ENCODE assay signal across 9 mouse cellular contexts in the genomic region with DNA sequence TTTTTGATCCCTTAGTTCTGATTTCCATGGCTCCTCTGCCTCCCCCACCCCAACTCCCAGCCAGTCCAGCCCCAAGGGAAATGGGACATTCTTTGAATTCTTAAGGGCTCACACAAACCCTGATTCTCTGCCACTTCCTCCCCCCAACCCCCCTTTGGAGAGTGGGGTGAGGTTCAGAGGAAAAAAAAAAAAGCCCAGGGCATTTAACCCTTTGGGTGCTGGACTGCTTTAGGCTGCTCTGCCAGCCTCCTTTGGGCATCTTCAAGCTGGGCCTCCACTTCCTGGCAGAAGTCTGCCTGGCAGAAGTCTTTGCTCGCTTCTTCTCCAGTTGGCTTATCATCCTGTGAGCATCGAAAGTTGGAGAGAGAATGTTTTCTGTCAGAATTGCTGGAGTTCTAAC. TPM values are rescaled to one million over a fixed set of nuclear protein-coding genes. Genes with fewer than 3 reads are reported as not detected.
DNase-seq lines count a peak whose midpoint lies in the region; ATAC-seq lines count a peak whose summit lies in the region.
"Had no signal": no experiment of that assay in that cellular context is flagged by ENCODE, and none has a peak within 500 bp of the region (broad histone marks: within the 10 kb centered on the region; RNA-seq: fewer than 3 reads in every experiment).

No protein-coding gene starts in this region.

- no peaks in the 10 kb centered on the region for H3K9me3 ChIP-seq in hindbrain, embryonic 10.5 days
- no peaks in the 10 kb centered on the region for H3K9me3 ChIP-seq in limb, embryonic 15.5 days
- H3K9me3 ChIP-seq in stomach, embryonic 16.5 days (replicated peaks; ENCODE audit: control insufficient read depth, low read length) = no peaks in the 10 kb centered on the region
- H3K9me3 ChIP-seq: liver, embryonic 15.5 days had no signal

- H3K4me2 ChIP-seq in limb, embryonic 15.5 days = no peak overlapping the region
- no peak overlapping the region for H3K4me2 ChIP-seq in stomach, embryonic 16.5 days (ENCODE audit: low read depth, low read length)
- H3K4me2 ChIP-seq: liver, embryonic 15.5 days had no signal

- H3K36me3 ChIP-seq in hindbrain, embryonic 10.5 days = peaks cover 33% of the 10 kb centered on the region
- H3K36me3 ChIP-seq in limb, embryonic 15.5 days = peaks cover 35% of the 10 kb centered on the region
- H3K36me3 ChIP-seq in stomach, embryonic 16.5 days (ENCODE audit: control insufficient read depth, insufficient read depth, low read length) = no peaks in the 10 kb centered on the region

- no peak for ATAC-seq in limb, embryonic 15.5 days (ENCODE audit: insufficient number of reproducible peaks, low FRiP score, low TSS enrichment, low read depth)
- ATAC-seq in stomach, embryonic 16.5 days (ENCODE audit: insufficient read depth, low FRiP score) = no peak
- ATAC-seq in megakaryocyte, adult 5-6 weeks (ENCODE audit: poor library complexity, severe bottlenecking) = no peak

- DNase-seq in gastrocnemius, adult 18-20 months (ENCODE audit: low spot score) = peak; percentile 61
- DNase-seq in gastrocnemius, postnatal 25 days = no peak
- DNase-seq in embryo, embryonic 10 days (ENCODE audit: low spot score) = peak; percentile 68
- DNase-seq in hindbrain, embryonic 10.5 days (ENCODE audit: low spot score) = no peak
- DNase-seq in layer of hippocampus, adult 11-12 months (ENCODE audit: low spot score) = no peak

- no peak overlapping the region for H3K9ac ChIP-seq in limb, embryonic 15.5 days
- H3K9ac ChIP-seq in stomach, embryonic 16.5 days (ENCODE audit: low read length) = peak overlapping the region; percentile 37; the same call in 1 of the 2 replicates
- H3K9ac ChIP-seq: liver, embryonic 15.5 days had no signal

- 71% methylated on average over 2 of the region's 2 CpGs for WGBS in hindbrain, embryonic 10.5 days
- whole genome bisulfite sequencing in limb, embryonic 15.5 days = 54% methylated on average over 2 of the region's 2 CpGs
- WGBS in stomach, embryonic 16.5 days = 49% methylated on average over 2 of the region's 2 CpGs

- peak overlapping the region; percentile 14 for H3K4me3 ChIP-seq in hindbrain, embryonic 10.5 days
- no peak overlapping the region for H3K4me3 ChIP-seq in limb, embryonic 15.5 days
- no peak overlapping the region for H3K4me3 ChIP-seq in stomach, embryonic 16.5 days (replicated peaks; ENCODE audit: low read length)
- H3K4me3 ChIP-seq: liver, embryonic 15.5 days had no signal

- H3K27me3 ChIP-seq in hindbrain, embryonic 10.5 days (ENCODE audit: insufficient read depth, poor library complexity, severe bottlenecking) = no peaks in the 10 kb centered on the region
- no peaks in the 10 kb centered on the region for H3K27me3 ChIP-seq in limb, embryonic 15.5 days
- H3K27me3 ChIP-seq in stomach, embryonic 16.5 days (ENCODE audit: control insufficient read depth, insufficient read depth, low read length) = no peaks in the 10 kb centered on the region
- H3K27me3 ChIP-seq: liver, embryonic 15.5 days had no signal

- peak overlapping the region; percentile 63 for H3K27ac ChIP-seq in hindbrain, embryonic 10.5 days
- H3K27ac ChIP-seq in limb, embryonic 15.5 days = peak overlapping the region; percentile 0; the same call in 1 of the 2 replicates
- H3K27ac ChIP-seq in stomach, embryonic 16.5 days (ENCODE audit: low read length) = peak overlapping the region; percentile 81

- H3K4me1 ChIP-seq in hindbrain, embryonic 10.5 days (replicated peaks) = peaks cover 91% of the 10 kb centered on the region
- peaks cover 90% of the 10 kb centered on the region for H3K4me1 ChIP-seq in limb, embryonic 15.5 days
- peaks cover 83% of the 10 kb centered on the region for H3K4me1 ChIP-seq in stomach, embryonic 16.5 days (ENCODE audit: control insufficient read depth, insufficient read depth, low read length)

RNA-seq across cellular contexts. Expression of gene Lasp1, which starts 9.3 kb away (rescaled TPM):
- 10 to 100 TPM; 10.0 to 19.2 TPM for total RNA-seq in gastrocnemius, adult 18-20 months (2021)
- total RNA-seq in gastrocnemius, postnatal 25 days (2021) = 10 to 100 TPM; 18.3 to 21.9 TPM
- 77.7 and 90.1 TPM in 2 replicates for polyA plus RNA-seq in hindbrain, embryonic 10.5 days (2016; fragmentation: Nextera tagmentation; extraction: Ambion mirVana)
- polyA plus RNA-seq in limb, embryonic 15.5 days (2015; fragmentation: Nextera tagmentation; extraction: Ambion mirVana) = 128 and 131 TPM in 2 replicates
- 130 and 143 TPM in 2 replicates for polyA plus RNA-seq in stomach, embryonic 16.5 days (2015; fragmentation: Nextera tagmentation; extraction: Ambion mirVana)
- 121 and 128 TPM in 2 replicates for total RNA-seq in megakaryocyte, adult 5-6 weeks (2015)
- 315 and 351 TPM in 2 replicates for total RNA-seq in megakaryocyte, adult 5-6 weeks (2017)

RNA-seq across cellular contexts. Expression of gene Rpl23, which starts 25.9 kb away (rescaled TPM):
- 100 to 1,000 TPM; 426 to 450 TPM for total RNA-seq in gastrocnemius, adult 18-20 months (2021)
- total RNA-seq in gastrocnemius, postnatal 25 days (2021) = 100 to 1,000 TPM; 379 to 436 TPM
- polyA plus RNA-seq in hindbrain, embryonic 10.5 days (2016; fragmentation: Nextera tagmentation; extraction: Ambion mirVana) = 381 and 439 TPM in 2 replicates
- 447 and 586 TPM in 2 replicates for polyA plus RNA-seq in limb, embryonic 15.5 days (2015; fragmentation: Nextera tagmentation; extraction: Ambion mirVana)
- 439 and 586 TPM in 2 replicates for polyA plus RNA-seq in stomach, embryonic 16.5 days (2015; fragmentation: Nextera tagmentation; extraction: Ambion mirVana)
- total RNA-seq in megakaryocyte, adult 5-6 weeks (2015) = 1,123 and 1,179 TPM in 2 replicates
- total RNA-seq in megakaryocyte, adult 5-6 weeks (2017) = 895 and 904 TPM in 2 replicates

RNA-seq across cellular contexts. Expression of gene 1700001P01Rik, which starts 32.4 kb away (rescaled TPM):
- not detected for total RNA-seq in gastrocnemius, adult 18-20 months (2021)
- total RNA-seq in gastrocnemius, postnatal 25 days (2021) = not detected
- 0.37 and 0.80 TPM in 2 replicates for polyA plus RNA-seq in hindbrain, embryonic 10.5 days (2016; fragmentation: Nextera tagmentation; extraction: Ambion mirVana)
- 0.35 TPM in 1 of 2 replicates, not detected in the other for polyA plus RNA-seq in limb, embryonic 15.5 days (2015; fragmentation: Nextera tagmentation; extraction: Ambion mirVana)
- not detected in 2 replicates for polyA plus RNA-seq in stomach, embryonic 16.5 days (2015; fragmentation: Nextera tagmentation; extraction: Ambion mirVana)
- total RNA-seq in megakaryocyte, adult 5-6 weeks (2015) = not detected in 2 replicates
- not detected in 2 replicates for total RNA-seq in megakaryocyte, adult 5-6 weeks (2017)
- polyA plus RNA-seq: liver, embryonic 15.5 days had no signal

RNA-seq across cellular contexts. Expression of gene B230217C12Rik, which starts 32.5 kb away (rescaled TPM):
- total RNA-seq in gastrocnemius, adult 18-20 months (2021) = under 1 TPM; 0.19 to 0.34 TPM
- under 1 TPM; 0.48 to 0.67 TPM for total RNA-seq in gastrocnemius, postnatal 25 days (2021)
- 10.0 and 12.3 TPM in 2 replicates for polyA plus RNA-seq in hindbrain, embryonic 10.5 days (2016; fragmentation: Nextera tagmentation; extraction: Ambion mirVana)
- 4.5 and 5.3 TPM in 2 replicates for polyA plus RNA-seq in limb, embryonic 15.5 days (2015; fragmentation: Nextera tagmentation; extraction: Ambion mirVana)
- polyA plus RNA-seq in stomach, embryonic 16.5 days (2015; fragmentation: Nextera tagmentation; extraction: Ambion mirVana) = 3.7 and 3.8 TPM in 2 replicates
- 2.3 and 2.5 TPM in 2 replicates for total RNA-seq in megakaryocyte, adult 5-6 weeks (2015)
- total RNA-seq in megakaryocyte, adult 5-6 weeks (2017) = 0.33 and 0.45 TPM in 2 replicates

RNA-seq across cellular contexts. Expression of gene Cwc25, which starts 41.7 kb away (rescaled TPM):
- 1 to 10 TPM; 5.2 to 5.9 TPM for total RNA-seq in gastrocnemius, adult 18-20 months (2021)
- total RNA-seq in gastrocnemius, postnatal 25 days (2021) = 1 to 10 TPM; 4.9 to 6.4 TPM
- 19.4 and 20.6 TPM in 2 replicates for polyA plus RNA-seq in hindbrain, embryonic 10.5 days (2016; fragmentation: Nextera tagmentation; extraction: Ambion mirVana)
- 17.3 and 19.1 TPM in 2 replicates for polyA plus RNA-seq in limb, embryonic 15.5 days (2015; fragmentation: Nextera tagmentation; extraction: Ambion mirVana)
- polyA plus RNA-seq in stomach, embryonic 16.5 days (2015; fragmentation: Nextera tagmentation; extraction: Ambion mirVana) = 15.0 and 16.3 TPM in 2 replicates
- total RNA-seq in megakaryocyte, adult 5-6 weeks (2015) = 11.1 and 11.8 TPM in 2 replicates
- total RNA-seq in megakaryocyte, adult 5-6 weeks (2017) = 21.0 and 22.4 TPM in 2 replicates

Comparison
In these comparisons a context has a peak if more than half of its experiments do, and no peak if none do; other contexts are left out.
1. DNase-seq: peak in gastrocnemius, adult 18-20 months (single experiment) and embryo, embryonic 10 days (single experiment); none in gastrocnemius, postnatal 25 days (single experiment), hindbrain, embryonic 10.5 days (single experiment) and layer of hippocampus, adult 11-12 months (single experiment).
2. H3K27ac ChIP-seq: peak in every context shown above with its lines; median percentile 81 in stomach, embryonic 16.5 days; 63 in hindbrain, embryonic 10.5 days; 0 in limb, embryonic 15.5 days.
3. RNA of gene Lasp1, which starts 9.3 kb away (total RNA-seq): 121 to 351 TPM in megakaryocyte, adult 5-6 weeks; 18.3 to 21.9 TPM in gastrocnemius, postnatal 25 days and 10.0 to 19.2 TPM in gastrocnemius, adult 18-20 months; every median in the first group is over 4 times any median in the second.